Mouse (Mus musculus): ENCODE measurements around the gene Gpc5.

Gpc5 gene

DNA sequence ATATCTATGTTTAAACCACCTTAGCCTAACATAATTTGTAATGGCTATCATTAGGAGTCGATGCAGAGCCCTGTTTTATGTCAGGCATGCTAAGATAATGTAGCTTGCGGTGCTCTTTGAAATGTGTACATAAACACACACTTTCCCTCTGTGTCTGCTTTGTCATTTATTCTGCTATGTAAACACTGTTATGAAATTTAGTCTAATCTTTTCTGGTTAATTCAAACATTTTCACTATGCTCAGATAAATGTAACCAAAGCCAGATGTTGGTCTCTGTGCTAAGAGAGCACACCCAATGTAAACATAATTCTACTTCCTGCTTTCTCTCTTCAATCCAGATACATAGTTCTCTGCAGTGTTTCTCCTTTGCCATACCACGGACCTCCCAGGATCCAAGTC, 1256.5 kb downstream of the Gpc5 start:
- no peak for DNase-seq

- peak; percentile 63 for DNase-seq
Measured at GRCm38 (mm10) chr14:116384602-116385001, 1292.6 kb downstream of the Gpc5 start.

DNA sequence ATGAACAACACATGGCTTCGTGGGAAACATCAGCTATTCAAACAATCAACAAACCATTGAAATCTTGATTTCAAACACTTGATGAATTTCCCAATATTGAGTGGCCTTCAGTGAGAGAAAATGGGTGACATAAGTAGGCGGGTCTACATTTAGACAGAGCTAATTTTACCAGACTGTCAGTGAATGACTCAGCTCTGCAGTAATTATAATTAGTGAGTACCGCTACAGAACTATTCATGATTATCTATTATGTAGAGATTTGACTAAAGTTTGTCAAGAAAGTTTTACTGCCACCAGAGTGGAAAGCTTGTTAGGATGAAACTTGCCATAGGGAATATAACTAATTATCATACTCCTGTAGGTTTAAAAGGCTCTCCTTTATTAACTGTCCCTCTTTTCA, 1323.5 kb downstream of the Gpc5 start:
- DNase-seq: no peak

DNA sequence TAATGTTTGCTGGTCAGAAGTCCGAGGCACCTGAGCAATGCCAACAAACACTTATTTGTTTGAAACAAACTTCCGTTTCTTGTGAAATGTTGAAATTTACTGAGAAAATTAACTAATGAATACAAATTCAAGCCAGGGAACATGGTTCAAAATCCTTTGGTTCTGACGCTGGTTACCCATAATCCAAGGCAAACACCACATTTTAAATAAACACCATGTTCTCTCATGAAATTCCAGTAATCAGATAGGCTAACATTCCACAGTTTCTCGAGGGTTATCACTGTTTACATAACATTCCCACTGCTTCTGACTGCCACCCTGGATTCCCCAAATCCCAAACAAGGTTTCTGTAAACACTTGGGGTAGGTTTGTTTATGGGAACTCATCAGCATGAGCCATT, 1356.2 kb downstream of the Gpc5 start:
- DNase-seq: no peak

- DNase-seq: no peak
Measured at GRCm38 (mm10) chr14:116453356-116453755, 1361.3 kb downstream of the Gpc5 start.

GRCm38 (mm10) chr14:116456211-116456610, 1364.2 kb downstream of the Gpc5 start:
- DNase-seq: no peak

GRCm38 (mm10) chr14:116473378-116474179, 1381.6 kb downstream of the Gpc5 start:
- no peak for DNase-seq

- DNase-seq: no peak
Measured at GRCm38 (mm10) chr14:116494285-116494850, 1402.4 kb downstream of the Gpc5 start.

- DNase-seq: no peak
Measured at GRCm38 (mm10) chr14:116538216-116538615, 1446.2 kb downstream of the Gpc5 start.

- DNase-seq: no peak
Measured at GRCm38 (mm10) chr14:116543746-116544145, 1451.7 kb downstream of the Gpc5 start.

DNA sequence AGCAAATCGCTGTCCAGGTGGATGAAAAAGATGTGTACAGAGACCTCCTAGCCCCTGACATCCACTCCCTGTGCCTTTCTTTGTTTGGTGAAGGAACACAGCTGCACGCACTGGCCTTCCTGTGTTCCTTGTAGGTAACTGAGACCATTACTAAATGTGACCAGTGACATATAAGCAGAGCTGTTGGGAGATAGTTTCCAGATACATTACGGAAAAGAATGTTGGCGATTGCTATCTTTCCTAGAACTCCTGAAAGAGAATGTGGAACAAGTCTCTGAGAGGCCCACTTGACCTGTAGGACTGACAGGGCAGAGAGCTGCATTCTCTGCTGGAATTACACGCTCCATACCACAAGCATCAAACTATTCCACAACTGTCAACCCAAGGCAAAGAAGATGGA, 1459.4 kb downstream of the Gpc5 start:
- no peak for DNase-seq

- no peak for DNase-seq
Measured at GRCm38 (mm10) chr14:116553316-116553715, 1461.3 kb downstream of the Gpc5 start.

DNA sequence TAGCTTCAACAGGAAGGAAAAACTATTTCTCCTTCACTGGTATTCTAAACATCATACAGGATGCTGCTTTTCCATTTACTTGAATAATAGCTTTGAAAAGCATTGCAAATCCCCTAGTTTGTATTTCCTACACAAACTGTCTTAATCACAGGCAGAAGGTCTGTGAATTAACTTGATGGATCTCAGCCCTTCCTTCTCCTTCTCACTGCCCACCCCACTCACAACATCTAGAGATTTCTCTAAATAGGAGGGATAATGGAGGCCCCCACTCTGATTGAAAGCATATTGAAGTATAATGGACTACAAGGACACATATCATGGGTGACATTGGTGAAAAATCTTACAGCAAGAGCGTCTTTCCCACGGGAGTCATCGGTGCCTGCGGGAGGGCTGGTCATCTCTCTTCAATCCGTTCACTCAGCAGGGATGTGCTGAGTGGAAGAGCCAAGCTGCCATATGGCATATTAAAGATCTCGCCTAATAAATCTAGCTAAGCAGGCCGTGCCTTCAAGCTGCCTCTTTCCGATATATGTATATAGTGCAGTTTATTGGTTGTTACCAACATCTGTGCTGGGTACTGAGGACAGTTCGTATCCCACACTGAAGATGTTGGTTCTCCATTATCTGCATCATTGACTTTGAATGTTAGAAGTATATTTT, 1466.3 kb downstream of the Gpc5 start:
- DNase-seq: peak; percentile 66

- peak; percentile 68 for DNase-seq
Measured at GRCm38 (mm10) chr14:116559990-116560389, 1468.0 kb downstream of the Gpc5 start.

Data from heart, adult 11 months (tissue).